Mouse (Mus musculus) limb, embryonic 12.5 days (tissue): Measurements from ENCODE around the gene Adam23. TPM values are rescaled to one million over a fixed set of nuclear protein-coding genes. Genes with fewer than 3 reads are reported as not detected.
A peak's percentile ranks its signal among the peaks of the same experiment; 100 is the strongest.

ENCODE experiments used
- ATAC-seq: fragments of 200-750 bp; cut with Nextera tagmentation; 2 replicates; pipeline ENCODE4 v1.8.0; 2017; ENCODE audit warnings: low read depth, moderate TSS enrichment; ENCODE audit not compliant: insufficient number of reproducible peaks, insufficient read depth, low FRiP score, low TSS enrichment
- H3K27ac ChIP-seq: fragments of 300-500 bp; sonication (generic); 2 replicates; pipeline ENCODE4 v1.5.1; 2016; ENCODE audit warnings: mild to moderate bottlenecking, moderate library complexity
- H3K27me3 ChIP-seq: fragments of 300-500 bp; sonication (generic); 2 replicates; pipeline ENCODE4 v1.6.1; 2016; ENCODE audit warnings: mild to moderate bottlenecking, moderate library complexity
- H3K36me3 ChIP-seq: fragments of 300-500 bp; sonication (generic); 2 replicates; pipeline ENCODE4 v1.6.1; 2016; ENCODE audit warnings: mild to moderate bottlenecking, moderate library complexity
- H3K4me1 ChIP-seq: fragments of 300-500 bp; sonication (generic); replicated peaks from 2 replicates; pipeline ENCODE4 v1.6.1; 2016
- H3K4me2 ChIP-seq: fragments of 300-500 bp; sonication (generic); 2 replicates; pipeline ENCODE4 v1.6.1; 2016; ENCODE audit warnings: mild to moderate bottlenecking, moderate library complexity
- H3K4me3 ChIP-seq: fragments of 300-500 bp; sonication (generic); replicated peaks from 2 replicates; pipeline ENCODE4 v1.5.1; 2016; ENCODE audit warnings: mild to moderate bottlenecking
- H3K9ac ChIP-seq: fragments of 300-500 bp; sonication (generic); replicated peaks from 2 replicates; pipeline ENCODE4 v1.6.1; 2016; ENCODE audit warnings: mild to moderate bottlenecking, moderate library complexity
- H3K9me3 ChIP-seq: fragments of 300-500 bp; sonication (generic); 2 replicates; pipeline ENCODE4 v1.6.1; 2016; ENCODE audit warnings: mild to moderate bottlenecking, moderate library complexity
- WGBS: fragments of 180-500 bp; shearing (Covaris S2); methylation state at CpG from one replicate; pipeline ENCODE4 v1.1.7; 2016; 5-methylcytosine and 5-hydroxymethylcytosine counted together
- polyA plus RNA-seq: library from polyadenylated mRNA; unstranded; fragments of >200 nt; fragmentation: Nextera tagmentation; extraction: Ambion mirVana; gene quantifications from 2 replicates; pipeline ENCODE4 v1.2.1, GENCODE M21; 2016

The Adam23 gene
- polyA plus RNA-seq, 1 experiment from 2014 or later = 4.1 TPM

DNA sequence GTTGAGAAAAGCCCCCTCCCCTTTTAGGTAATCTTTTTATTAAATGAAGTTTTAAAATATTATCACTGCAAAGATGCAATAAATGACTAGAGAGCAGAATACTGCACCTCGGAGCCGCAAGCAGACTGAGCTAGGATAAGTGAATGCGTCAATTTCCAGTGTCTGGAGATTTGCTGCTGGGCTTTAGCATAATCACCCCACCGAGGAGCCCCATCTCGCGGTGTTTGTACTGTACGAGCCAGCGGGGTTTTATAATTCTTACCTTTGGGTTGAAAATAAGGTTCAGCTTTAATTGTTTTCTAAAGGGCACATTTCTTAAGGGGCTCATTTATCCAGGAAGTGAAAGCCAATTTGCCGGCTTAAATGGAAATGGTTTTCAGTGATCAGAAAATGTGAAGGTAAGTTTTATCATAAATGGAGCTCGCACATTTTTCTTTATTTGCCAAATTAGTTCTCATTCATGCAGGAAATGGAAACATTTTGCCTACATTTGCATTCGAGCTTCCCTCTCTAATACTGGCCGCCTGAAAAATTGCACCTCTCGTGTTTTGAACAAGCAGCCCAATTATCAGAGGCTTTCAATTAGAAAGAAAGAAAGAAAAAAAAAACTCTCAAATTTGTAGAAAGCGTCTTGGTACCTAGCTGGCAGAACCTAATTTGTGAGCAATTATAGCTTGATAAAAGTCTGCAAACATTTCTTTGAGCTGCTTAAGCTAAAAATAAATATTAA, 94.4 kb downstream of the Adam23 start:
- H3K4me3 ChIP-seq = no peak overlapping the region
- H3K4me1 ChIP-seq = no peaks in the 10 kb centered on the region
- H3K27ac ChIP-seq = no peak overlapping the region
- H3K4me2 ChIP-seq = no peak overlapping the region
- no peak for ATAC-seq
- H3K27me3 ChIP-seq = no peaks in the 10 kb centered on the region
- no peaks in the 10 kb centered on the region for H3K36me3 ChIP-seq
- no peaks in the 10 kb centered on the region for H3K9me3 ChIP-seq
- WGBS = 50% methylated on average over 14 of the region's 14 CpGs
- H3K9ac ChIP-seq = no peak overlapping the region

DNA sequence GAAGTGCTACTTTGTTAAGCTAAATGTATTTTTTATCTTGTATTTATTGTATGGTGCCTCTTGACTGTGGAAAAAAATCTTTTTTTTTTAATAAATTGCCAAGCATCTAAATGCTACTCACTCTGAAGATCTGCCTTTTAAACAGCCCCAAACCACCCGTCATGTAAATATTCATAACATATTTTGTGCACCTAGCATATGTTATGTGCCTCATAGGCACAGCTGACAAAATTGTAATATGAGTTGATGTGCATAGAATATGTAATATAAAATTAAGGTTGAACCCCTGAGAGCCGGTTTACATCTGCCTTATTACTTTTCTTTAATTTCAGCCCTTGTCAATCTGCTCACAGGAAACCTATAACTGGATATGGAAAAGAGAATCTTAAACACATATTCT, 98.4 kb downstream of the Adam23 start:
- WGBS = 80% methylated on average over 2 of the region's 2 CpGs

GRCm38 (mm10) chr1:63553039-63553438, 107.3 kb downstream of the Adam23 start:
- Histone ChIP-seq H3K9me3 (no peaks in the 10 kb centered on the region), H3K27ac (peak overlapping the region; percentile 32), H3K4me1 (peaks cover 10% of the 10 kb centered on the region; the same call in 1 of the 2 replicates), H3K36me3 (no peaks in the 10 kb centered on the region), H3K4me2 (peak overlapping the region; percentile 11; the same call in 1 of the 2 replicates), H3K9ac (no peak overlapping the region), H3K4me3 (no peak overlapping the region), H3K27me3 (no peaks in the 10 kb centered on the region)
- no peak; the same call in 1 of the 2 replicates for ATAC-seq
- 9% methylated on average over 5 of the region's 5 CpGs for WGBS

More for the DNA sequence above, 98.4 kb downstream of the Adam23 start:
- H3K27me3 ChIP-seq = no peaks in the 10 kb centered on the region; the same call in 1 of the 2 replicates
- H3K4me2 ChIP-seq = no peak overlapping the region
- no peaks in the 10 kb centered on the region for H3K4me1 ChIP-seq
- no peak overlapping the region for H3K9ac ChIP-seq
- H3K27ac ChIP-seq = no peak overlapping the region
- no peak overlapping the region for H3K4me3 ChIP-seq
- no peak for ATAC-seq
- H3K9me3 ChIP-seq = no peaks in the 10 kb centered on the region
- H3K36me3 ChIP-seq = no peaks in the 10 kb centered on the region

GRCm38 (mm10) chr1:63561772-63562520, 116.3 kb downstream of the Adam23 start:
- 74% methylated on average over 4 of the region's 4 CpGs for WGBS
- no peak overlapping the region for H3K27ac ChIP-seq
- ATAC-seq = no peak

GRCm38 (mm10) chr1:63563928-63564327, 118.2 kb downstream of the Adam23 start:
- Histone ChIP-seq H3K36me3 (no peaks in the 10 kb centered on the region), H3K9ac (no peak overlapping the region), H3K27me3 (no peaks in the 10 kb centered on the region), H3K4me2 (no peak overlapping the region), H3K9me3 (no peaks in the 10 kb centered on the region), H3K27ac (no peak overlapping the region), H3K4me3 (no peak overlapping the region), H3K4me1 (no peaks in the 10 kb centered on the region; the same call in 1 of the 2 replicates)
- 77% methylated on average over 4 of the region's 4 CpGs for WGBS
- no peak for ATAC-seq

More at GRCm38 (mm10) chr1:63561772-63562520, 116.3 kb downstream of the Adam23 start:
- no peaks in the 10 kb centered on the region; the same call in 1 of the 2 replicates for H3K4me1 ChIP-seq
- H3K9me3 ChIP-seq = no peaks in the 10 kb centered on the region
- H3K27me3 ChIP-seq = no peaks in the 10 kb centered on the region
- no peaks in the 10 kb centered on the region for H3K36me3 ChIP-seq
- H3K9ac ChIP-seq = no peak overlapping the region
- no peak overlapping the region for H3K4me3 ChIP-seq
- H3K4me2 ChIP-seq = no peak overlapping the region

- 45% methylated on average over 7 of the region's 7 CpGs for WGBS
- no peak for ATAC-seq
- Histone ChIP-seq H3K4me3 (no peak overlapping the region), H3K9ac (no peak overlapping the region), H3K27ac (no peak overlapping the region), H3K9me3 (no peaks in the 10 kb centered on the region), H3K4me1 (no peaks in the 10 kb centered on the region; the same call in 1 of the 2 replicates), H3K36me3 (no peaks in the 10 kb centered on the region), H3K27me3 (0 out of 2 replicates have a peak, but pooled peaks cover 3% of the 10 kb centered on the region), H3K4me2 (no peak overlapping the region)
Observed at GRCm38 (mm10) chr1:63566501-63566900, 120.8 kb downstream of the Adam23 start.

DNA sequence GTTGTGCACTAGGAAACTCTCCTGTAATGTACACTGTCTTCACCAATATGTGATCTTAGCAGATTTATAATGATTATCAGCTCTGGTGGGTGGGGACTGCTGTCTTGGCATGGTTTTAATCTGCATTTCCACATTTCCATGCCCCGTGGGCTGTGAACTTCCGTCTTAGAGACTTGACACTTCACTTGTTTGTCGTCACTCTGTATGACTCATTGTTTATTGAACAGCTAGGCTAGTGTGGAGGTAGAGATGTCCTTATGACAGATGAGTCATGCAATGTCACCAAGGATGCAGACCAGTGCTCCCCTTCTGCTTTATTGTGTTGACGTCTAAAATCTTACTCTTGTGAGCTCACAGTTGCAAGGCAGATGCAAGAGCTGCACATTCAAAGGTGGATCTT, 121.3 kb downstream of the Adam23 start:
- WGBS = 58% methylated on average over 4 of the region's 4 CpGs
- no peak overlapping the region for H3K27ac ChIP-seq
- no peak overlapping the region for H3K4me2 ChIP-seq
- 0 out of 2 replicates have a peak, but pooled peaks cover 3% of the 10 kb centered on the region for H3K27me3 ChIP-seq
- no peak for ATAC-seq
- H3K9me3 ChIP-seq = no peaks in the 10 kb centered on the region
- H3K9ac ChIP-seq = no peak overlapping the region
- H3K4me1 ChIP-seq = no peaks in the 10 kb centered on the region; the same call in 1 of the 2 replicates
- no peaks in the 10 kb centered on the region for H3K36me3 ChIP-seq
- no peak overlapping the region for H3K4me3 ChIP-seq

GRCm38 (mm10) chr1:63572229-63572628, 126.5 kb downstream of the Adam23 start:
- no peaks in the 10 kb centered on the region for H3K36me3 ChIP-seq
- H3K4me1 ChIP-seq = peaks cover 13% of the 10 kb centered on the region; the same call in 1 of the 2 replicates
- ATAC-seq = no peak
- H3K4me2 ChIP-seq = no peak overlapping the region
- H3K4me3 ChIP-seq = no peak overlapping the region
- H3K9me3 ChIP-seq = no peaks in the 10 kb centered on the region
- H3K9ac ChIP-seq = no peak overlapping the region
- 0 out of 2 replicates have a peak, but pooled peaks cover 3% of the 10 kb centered on the region for H3K27me3 ChIP-seq
- no peak overlapping the region for H3K27ac ChIP-seq
- WGBS = 54% methylated on average over 7 of the region's 7 CpGs

DNA sequence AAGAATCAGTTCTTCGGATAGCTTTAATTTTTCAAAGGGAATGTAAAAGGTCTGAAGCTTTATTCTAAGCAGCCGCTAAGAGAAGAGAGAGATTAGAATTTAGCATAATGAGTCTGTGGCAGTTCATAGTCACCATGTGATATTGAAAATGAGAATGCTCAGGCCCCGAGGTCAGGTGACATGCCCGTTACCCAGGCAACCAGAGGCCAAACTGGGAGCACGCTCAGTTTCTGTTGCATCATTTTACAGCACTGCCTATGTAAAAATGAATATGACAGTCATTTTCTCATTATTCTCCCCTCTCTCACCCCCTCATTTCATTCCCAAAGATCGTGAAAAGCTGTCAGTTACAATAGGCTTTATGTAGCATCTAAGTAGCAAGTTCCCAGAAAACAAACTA, 127.7 kb downstream of the Adam23 start:
- Histone ChIP-seq H3K4me3 (no peak overlapping the region), H3K9me3 (no peaks in the 10 kb centered on the region), H3K9ac (no peak overlapping the region), H3K27me3 (0 out of 2 replicates have a peak, but pooled peaks cover 3% of the 10 kb centered on the region), H3K4me1 (peaks cover 17% of the 10 kb centered on the region; the same call in 1 of the 2 replicates), H3K4me2 (no peak overlapping the region), H3K36me3 (no peaks in the 10 kb centered on the region), H3K27ac (no peak overlapping the region)
- ATAC-seq = no peak
- WGBS = 64% methylated on average over 6 of the region's 6 CpGs

GRCm38 (mm10) chr1:63573864-63574611, 128.3 kb downstream of the Adam23 start:
- no peak for ATAC-seq

More at GRCm38 (mm10) chr1:63573864-63574611, 128.3 kb downstream of the Adam23 start:
- Histone ChIP-seq H3K9me3 (no peaks in the 10 kb centered on the region), H3K4me1 (peaks cover 17% of the 10 kb centered on the region; the same call in 1 of the 2 replicates), H3K36me3 (no peaks in the 10 kb centered on the region), H3K27ac (no peak overlapping the region), H3K4me3 (no peak overlapping the region), H3K4me2 (no peak overlapping the region), H3K9ac (no peak overlapping the region), H3K27me3 (0 out of 2 replicates have a peak, but pooled peaks cover 3% of the 10 kb centered on the region)
- WGBS = 41% methylated on average over 12 of the region's 12 CpGs
